Mouse (Mus musculus): ENCODE results near the gene Raver2.
"Not testable (repeated sequence)": the region's sequence is repeated elsewhere in the genome, so short reads cannot be mapped to it uniquely, and the experiment has no call there.

Gene Raver2

DNA sequence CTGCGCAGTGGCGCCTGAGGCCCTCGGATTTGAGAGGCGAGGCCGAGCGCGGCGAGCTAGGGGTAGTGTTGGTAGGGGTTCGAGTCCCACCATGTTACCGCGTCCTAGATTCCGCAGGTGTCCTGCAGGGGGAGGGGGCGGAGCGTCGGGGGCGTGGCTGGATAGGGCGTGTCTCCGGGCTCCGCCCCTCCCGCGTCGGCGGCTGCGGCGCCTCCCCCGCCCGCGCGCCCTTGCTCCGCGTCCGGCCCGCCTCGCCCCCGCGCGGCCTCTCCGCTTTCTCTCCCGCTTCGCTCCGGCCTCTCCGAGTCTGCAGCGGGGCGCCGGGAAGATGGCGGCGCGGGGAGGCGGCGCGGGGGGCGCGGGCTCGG is at the start of gene Raver2:
Gene Raver2 (plus strand): TSS at position 198 of the 368 bp plus-strand sequence.
- DNase-seq (ENCODE audit: low spot score in 2 of 2) = peak in 1 of 2 experiments; percentile 47

- no peak for DNase-seq (ENCODE audit: low spot score in 2 of 2)
These were observed 48.2 kb upstream of the Raver2 start, which contains the start of gene Gm10577 for GRCm38 (mm10) chr4:101020596-101020995. TSS of gene Gm10577 (minus strand) at chr4:101020696.

- DNase-seq (ENCODE audit: low spot score in 2 of 2) = no peak
These were observed 42.2 kb upstream of the Raver2 start for GRCm38 (mm10) chr4:101026566-101026965.

DNA sequence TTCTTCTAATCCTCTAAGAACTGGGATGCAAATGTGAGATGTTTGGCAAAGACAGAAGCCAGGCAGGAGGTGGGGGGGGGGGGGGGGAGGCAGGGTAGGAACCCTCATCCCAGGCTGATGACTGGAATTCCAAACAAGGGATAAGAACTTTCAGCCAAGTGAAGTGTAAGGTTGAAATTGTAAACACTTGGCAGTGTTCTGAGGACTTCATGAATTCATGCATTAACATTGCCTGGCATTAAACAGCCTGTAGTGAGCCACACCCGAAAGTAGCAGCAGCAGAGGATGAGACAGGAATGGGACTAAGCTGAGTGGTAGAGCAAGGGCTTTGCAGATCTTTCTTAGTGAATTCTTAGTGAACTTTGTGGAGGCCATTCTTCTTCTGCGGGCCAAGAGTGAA is 41.8 kb upstream of the Raver2 start:
- no peak for DNase-seq (ENCODE audit: low spot score in 2 of 2)

GRCm38 (mm10) chr4:101027852-101028411 is 40.9 kb upstream of the Raver2 start:
- no peak for DNase-seq (ENCODE audit: low spot score in 2 of 2)

DNA sequence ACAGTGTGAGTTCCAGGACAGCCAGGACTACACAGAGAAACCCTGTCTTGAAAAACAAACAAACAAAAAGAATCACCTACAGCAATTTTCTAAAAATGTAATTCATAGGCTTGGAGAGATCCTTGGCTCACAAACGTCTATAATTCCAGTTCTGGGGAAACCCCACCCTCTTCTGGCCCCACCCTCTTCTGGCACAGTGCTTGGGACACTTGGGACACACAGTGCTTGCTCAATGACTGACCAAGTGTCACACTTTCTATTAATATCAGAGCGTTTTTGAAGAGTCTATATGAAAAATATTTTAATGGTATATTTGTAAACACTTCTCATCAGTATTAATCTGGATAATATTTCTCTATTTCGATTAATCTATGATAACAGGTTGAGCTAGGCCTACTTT is 35.7 kb upstream of the Raver2 start:
- DNase-seq (ENCODE audit: low spot score in 2 of 2) = no peak

GRCm38 (mm10) chr4:101035131-101035530 is 33.7 kb upstream of the Raver2 start:
- no peak for DNase-seq (ENCODE audit: low spot score in 2 of 2)

- DNase-seq (ENCODE audit: low spot score in 2 of 2) = no peak
These were observed 31.6 kb upstream of the Raver2 start for GRCm38 (mm10) chr4:101037156-101037555.

GRCm38 (mm10) chr4:101043691-101044090 is 25.1 kb upstream of the Raver2 start:
- no peak for DNase-seq (ENCODE audit: low spot score in 2 of 2)

GRCm38 (mm10) chr4:101044149-101044548 is 24.6 kb upstream of the Raver2 start:
- DNase-seq (ENCODE audit: low spot score in 2 of 2) = no peak

DNA sequence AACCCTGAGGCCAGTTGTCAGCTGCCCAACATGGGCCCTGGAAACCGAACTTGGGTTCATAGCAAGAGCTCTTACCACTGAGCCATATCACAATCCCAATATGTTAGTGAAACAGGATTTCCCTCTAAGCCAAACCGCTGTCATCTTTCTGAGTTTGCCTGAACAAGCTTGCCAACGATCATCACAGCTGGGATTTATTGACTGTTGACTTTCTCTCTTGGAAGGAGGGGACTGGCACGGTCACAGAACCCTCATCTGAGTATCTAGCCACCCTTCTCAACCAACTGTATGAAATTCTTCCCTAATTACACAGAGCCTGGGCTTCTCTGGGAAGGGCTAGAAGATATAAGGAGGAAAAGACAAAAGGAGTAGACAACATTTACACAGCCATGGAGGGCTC is 22.2 kb upstream of the Raver2 start:
- DNase-seq (ENCODE audit: low spot score in 2 of 2) = no peak

DNA sequence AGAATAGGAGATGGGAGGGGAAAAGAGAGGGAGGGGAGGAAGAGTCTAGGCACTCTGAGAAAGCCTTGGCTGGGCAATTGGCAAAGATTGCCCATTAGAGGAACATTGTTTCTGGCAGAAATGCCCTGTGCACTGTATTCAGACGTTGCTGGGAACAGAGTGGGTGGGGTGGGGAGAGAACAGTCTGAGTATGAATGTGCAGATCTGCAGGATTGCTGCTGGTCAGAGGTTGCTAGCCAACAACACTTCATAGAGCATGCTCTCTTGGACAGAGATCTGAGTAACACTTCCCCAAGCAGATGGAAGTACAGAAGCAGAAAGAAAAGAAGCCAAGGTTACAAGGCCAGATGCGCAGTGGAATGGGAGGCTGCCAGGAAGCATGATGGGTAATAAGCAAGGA is 6.6 kb upstream of the Raver2 start:
- DNase-seq (ENCODE audit: low spot score in 2 of 2) = no peak

- no peak for DNase-seq (ENCODE audit: low spot score in 2 of 2)
These were observed 2.4 kb upstream of the Raver2 start for GRCm38 (mm10) chr4:101066401-101066800.

DNA sequence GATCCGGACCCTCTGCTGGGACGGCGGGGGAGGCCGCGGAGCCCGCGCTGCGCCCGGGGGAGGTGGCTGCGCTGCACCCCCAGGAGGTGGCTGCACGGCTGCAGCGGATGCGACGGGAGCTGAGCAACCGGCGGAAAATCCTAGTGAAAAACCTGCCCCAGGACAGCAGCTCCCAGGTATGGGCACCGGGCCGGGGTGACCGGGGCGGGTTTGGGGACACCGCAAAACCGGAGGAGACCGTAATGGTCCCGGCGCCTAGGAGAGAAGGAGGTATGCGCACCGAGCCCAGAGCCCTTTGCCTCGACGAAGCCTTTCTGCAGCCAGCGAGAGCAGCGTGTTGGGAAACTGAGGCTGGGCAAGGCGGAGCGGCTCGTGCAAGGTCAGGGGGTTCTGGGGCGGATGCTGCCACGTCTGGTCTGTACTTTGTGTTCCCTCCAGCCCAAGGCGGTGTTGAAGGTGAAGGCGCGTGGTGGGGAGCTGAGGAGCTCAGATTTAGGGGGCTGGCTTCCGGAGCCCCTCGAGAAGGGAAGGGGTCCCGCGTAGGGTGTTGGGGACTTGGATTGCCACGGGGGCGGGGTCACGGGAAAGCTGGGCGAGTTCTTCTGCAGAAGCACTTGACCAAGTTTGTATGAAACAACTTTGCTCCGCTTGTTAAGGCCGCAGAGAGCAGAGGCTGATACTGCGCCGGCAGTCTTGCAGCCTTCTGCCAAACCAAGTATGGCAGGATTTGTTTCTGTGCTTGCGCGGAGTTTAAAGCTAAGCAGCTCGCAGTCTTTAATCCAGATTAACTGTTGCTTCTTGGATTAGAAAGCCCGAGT is 580 bp downstream of the Raver2 start:
- DNase-seq (ENCODE audit: low spot score in 2 of 2) = peak in 1 of 2 experiments; percentile 19

- no peak for DNase-seq (ENCODE audit: low spot score in 2 of 2)
These were observed 2.8 kb downstream of the Raver2 start for GRCm38 (mm10) chr4:101071570-101071969.

DNA sequence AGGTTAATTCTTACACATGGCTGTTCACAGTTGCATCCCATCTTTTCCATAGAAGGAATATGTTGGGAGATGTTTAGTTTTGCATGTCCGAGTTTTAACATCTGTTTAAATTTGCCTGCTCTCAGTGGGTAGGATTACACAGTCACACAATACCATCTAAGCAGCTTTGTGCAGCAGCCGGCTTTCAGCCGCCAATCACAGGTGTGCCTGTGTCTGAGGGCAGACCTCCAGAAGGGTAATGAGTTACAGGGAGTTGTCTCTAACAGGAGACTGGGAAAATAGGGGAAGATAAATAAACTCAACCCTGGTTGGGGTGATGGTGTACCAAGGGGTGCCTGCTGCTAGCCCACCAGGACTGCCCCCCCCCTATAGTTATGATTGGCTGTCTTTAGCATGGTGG is 7.6 kb downstream of the Raver2 start:
- DNase-seq (ENCODE audit: low spot score in 2 of 2) = no peak

GRCm38 (mm10) chr4:101080016-101080415 is 11.2 kb downstream of the Raver2 start:
- no peak for DNase-seq (ENCODE audit: low spot score in 2 of 2)

DNA sequence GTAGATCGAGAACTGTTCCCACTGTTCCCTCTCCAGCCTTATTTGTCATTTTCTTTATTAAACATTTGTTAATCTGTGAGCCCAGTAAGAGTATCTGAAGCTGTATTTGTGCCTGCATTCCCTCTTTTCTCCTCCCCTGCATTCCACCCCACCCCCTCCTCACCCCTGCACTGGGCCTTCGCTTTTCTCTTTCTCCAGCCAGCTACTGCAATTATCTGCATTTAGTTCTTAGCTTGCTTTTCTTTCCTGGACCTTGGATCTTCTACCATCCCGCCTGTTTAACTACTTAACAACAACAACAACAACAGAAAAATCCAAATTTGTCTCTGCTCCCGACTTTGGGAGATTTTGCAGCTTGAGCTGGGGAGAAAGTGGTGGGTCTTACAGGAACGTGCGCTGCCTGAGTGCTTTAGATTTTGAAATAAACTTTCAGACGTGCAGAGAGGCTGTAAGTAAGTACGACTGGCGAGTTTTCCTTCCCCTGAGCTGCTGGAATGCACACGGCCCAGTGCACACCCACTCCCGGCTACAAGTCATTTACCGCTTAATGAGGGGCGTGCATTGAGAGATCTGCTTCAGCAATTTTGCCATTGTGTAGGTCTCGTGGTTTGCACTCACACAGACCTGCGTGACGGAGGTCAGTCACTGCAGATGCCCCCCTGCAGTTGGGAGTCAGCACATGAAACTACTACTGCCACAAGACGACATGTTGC is 13.5 kb downstream of the Raver2 start:
- no peak for DNase-seq (ENCODE audit: low spot score in 2 of 2)

DNA sequence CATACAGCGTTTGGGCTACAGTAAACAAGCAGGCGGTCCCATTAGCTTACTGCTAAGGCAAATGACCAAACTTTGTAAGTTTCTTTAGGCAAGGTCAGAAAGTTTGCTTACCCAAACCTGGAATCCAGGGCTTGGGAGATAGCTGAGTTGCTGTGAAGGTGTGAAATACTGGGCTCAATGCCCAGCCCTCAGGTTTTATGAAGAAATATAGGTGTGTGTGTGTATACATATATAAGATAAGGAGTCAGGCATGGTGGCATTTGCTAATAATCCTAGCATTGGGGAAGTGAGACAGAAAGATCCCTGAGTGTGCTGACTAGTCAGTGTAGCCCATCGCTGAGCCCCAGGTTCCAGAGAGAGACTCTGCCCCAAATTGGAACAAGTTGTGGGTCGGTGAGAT is 16.1 kb downstream of the Raver2 start:
- no peak for DNase-seq (ENCODE audit: low spot score in 2 of 2)

DNA sequence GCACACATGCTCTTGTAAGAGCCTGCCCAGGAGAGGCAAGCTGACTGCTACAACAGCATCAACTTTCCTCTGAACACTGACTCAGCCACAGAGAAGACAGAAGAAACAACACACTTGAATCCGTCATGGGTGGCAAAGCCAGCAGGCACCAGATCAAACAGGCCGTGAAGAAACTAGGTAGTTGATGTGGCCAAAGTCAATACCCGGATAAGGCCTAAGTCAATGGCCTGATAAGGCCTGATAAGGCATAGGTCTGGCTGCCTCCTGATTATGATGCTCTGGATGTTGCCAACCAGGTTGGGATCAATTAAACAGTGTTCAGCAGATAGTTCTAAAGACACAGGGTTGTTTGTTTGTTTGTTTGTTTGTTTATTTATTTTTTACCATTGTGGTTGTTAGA is 17.3 kb downstream of the Raver2 start:
- DNase-seq (ENCODE audit: low spot score in 2 of 2) = no peak

DNA sequence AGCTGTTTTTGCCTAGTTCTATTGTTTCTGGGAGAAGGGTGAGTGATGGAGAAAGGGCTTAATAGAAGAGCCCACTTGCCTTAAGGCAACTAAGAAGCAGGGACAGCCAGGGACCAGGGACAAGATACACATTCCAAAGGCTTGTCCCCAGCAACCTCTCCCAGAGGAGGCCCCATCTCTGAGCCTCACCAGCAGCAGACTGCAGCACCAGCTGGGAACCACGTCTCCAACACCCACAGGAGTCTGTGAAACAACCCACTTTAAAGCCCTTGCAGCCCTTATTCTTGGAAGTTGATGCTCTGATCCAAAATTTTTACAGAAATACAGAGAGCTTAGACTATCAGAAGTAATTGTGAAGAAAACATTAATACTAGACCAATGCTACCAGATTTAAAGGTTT is 18.9 kb downstream of the Raver2 start:
- DNase-seq (ENCODE audit: low spot score in 2 of 2) = no peak

DNA sequence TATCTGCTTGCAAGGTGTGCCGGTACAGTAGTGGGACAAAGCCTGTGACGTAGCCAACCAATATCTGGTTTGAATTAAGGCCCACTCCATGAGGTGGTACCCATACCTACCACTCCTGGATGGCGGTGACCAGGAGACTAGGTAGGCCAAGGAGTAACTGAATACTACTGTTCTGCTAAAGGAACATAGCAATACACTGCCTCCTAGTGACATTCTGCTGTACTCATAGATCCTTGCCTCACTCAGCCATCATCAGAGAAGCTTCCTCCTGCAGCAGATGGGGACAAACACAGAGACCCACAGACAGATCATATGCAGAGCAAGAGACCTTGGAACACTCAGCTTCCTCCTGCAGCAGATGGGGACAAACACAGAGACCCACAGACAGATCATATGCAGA is 21.8 kb downstream of the Raver2 start:
- not testable (repeated sequence) for DNase-seq (ENCODE audit: low spot score in 2 of 2)

- DNase-seq (ENCODE audit: low spot score in 2 of 2) = no peak
These were observed 24.5 kb downstream of the Raver2 start for GRCm38 (mm10) chr4:101093292-101093691.
